Mouse (Mus musculus) heart, embryonic 11.5 days (tissue): ENCODE measurements around the gene Agbl5. TPM values are rescaled to one million over a fixed set of nuclear protein-coding genes. Genes with fewer than 3 reads are reported as not detected.

Experiments used
- ATAC-seq: fragments of 200-750 bp; cut with Nextera tagmentation; replicated peaks from 2 replicates; pipeline ENCODE4 v1.8.0; 2017; ENCODE audit warnings: moderate library complexity; ENCODE audit not compliant: insufficient number of reproducible peaks, low FRiP score, low TSS enrichment
- H3K27ac ChIP-seq: fragments of 300-500 bp; sonication (generic); 2 replicates; pipeline ENCODE4 v1.5.1; 2014; ENCODE audit warnings: mild to moderate bottlenecking, low read depth, low read length
- H3K27me3 ChIP-seq: fragments of 300-500 bp; sonication (generic); 2 replicates; pipeline ENCODE4 v1.6.1; 2014; ENCODE audit warnings: mild to moderate bottlenecking, low read length, mixed read lengths; ENCODE audit not compliant: control insufficient read depth, insufficient read depth
- H3K36me3 ChIP-seq: fragments of 300-500 bp; sonication (generic); 2 replicates; pipeline ENCODE4 v1.6.1; 2014; ENCODE audit warnings: mild to moderate bottlenecking, low read length, moderate library complexity, mixed read lengths; ENCODE audit not compliant: control insufficient read depth, insufficient read depth
- H3K4me1 ChIP-seq: fragments of 300-500 bp; sonication (generic); 2 replicates; pipeline ENCODE4 v1.6.1; 2014; ENCODE audit warnings: low read length; ENCODE audit not compliant: control insufficient read depth, insufficient read depth
- H3K4me2 ChIP-seq: fragments of 300-500 bp; sonication (generic); 2 replicates; pipeline ENCODE4 v1.6.1; 2014; ENCODE audit warnings: mild to moderate bottlenecking, moderate library complexity
- H3K4me3 ChIP-seq: fragments of 300-500 bp; sonication (generic); 2 replicates; pipeline ENCODE4 v1.5.1; 2014; ENCODE audit warnings: low read depth, low read length
- H3K9ac ChIP-seq: fragments of 300-500 bp; sonication (generic); 2 replicates; pipeline ENCODE4 v1.6.1; 2014; ENCODE audit warnings: mild to moderate bottlenecking, low read depth, low read length, moderate library complexity
- H3K9me3 ChIP-seq: fragments of 300-500 bp; sonication (generic); replicated peaks from 2 replicates; pipeline ENCODE4 v1.6.1; 2016; ENCODE audit warnings: low read length; ENCODE audit not compliant: control insufficient read depth
- WGBS: fragments of 180-500 bp; shearing (Covaris S2); extraction: QIAGEN DNeasy Blood & Tissue Kit; methylation state at CpG from one replicate; pipeline ENCODE4 v1.1.7; 2014; ENCODE audit not compliant: insufficient replicate concordance; 5-methylcytosine and 5-hydroxymethylcytosine counted together
- polyA plus RNA-seq: library from polyadenylated mRNA; unstranded; fragments of >200 nt; fragmentation: Nextera tagmentation; extraction: Ambion mirVana; gene quantifications from 2 replicates; pipeline ENCODE4 v1.2.1, GENCODE M21; 2014

The Agbl5 gene
- polyA plus RNA-seq, 1 experiment from 2014 or later: 14.5 TPM

GRCm38 (mm10) chr5:30918691-30919090, 30.2 kb downstream of the Agbl5 start:
- Histone ChIP-seq H3K9me3 (no peaks in the 10 kb centered on the region), H3K27me3 (no peaks in the 10 kb centered on the region), H3K4me3 (no peak overlapping the region), H3K27ac (no peak overlapping the region), H3K4me2 (no peak overlapping the region), H3K36me3 (peaks cover 11% of the 10 kb centered on the region), H3K9ac (no peak overlapping the region), H3K4me1 (peaks cover 36% of the 10 kb centered on the region)
- WGBS: 84% methylated on average over 8 of the region's 8 CpGs
- ATAC-seq: no peak

DNA sequence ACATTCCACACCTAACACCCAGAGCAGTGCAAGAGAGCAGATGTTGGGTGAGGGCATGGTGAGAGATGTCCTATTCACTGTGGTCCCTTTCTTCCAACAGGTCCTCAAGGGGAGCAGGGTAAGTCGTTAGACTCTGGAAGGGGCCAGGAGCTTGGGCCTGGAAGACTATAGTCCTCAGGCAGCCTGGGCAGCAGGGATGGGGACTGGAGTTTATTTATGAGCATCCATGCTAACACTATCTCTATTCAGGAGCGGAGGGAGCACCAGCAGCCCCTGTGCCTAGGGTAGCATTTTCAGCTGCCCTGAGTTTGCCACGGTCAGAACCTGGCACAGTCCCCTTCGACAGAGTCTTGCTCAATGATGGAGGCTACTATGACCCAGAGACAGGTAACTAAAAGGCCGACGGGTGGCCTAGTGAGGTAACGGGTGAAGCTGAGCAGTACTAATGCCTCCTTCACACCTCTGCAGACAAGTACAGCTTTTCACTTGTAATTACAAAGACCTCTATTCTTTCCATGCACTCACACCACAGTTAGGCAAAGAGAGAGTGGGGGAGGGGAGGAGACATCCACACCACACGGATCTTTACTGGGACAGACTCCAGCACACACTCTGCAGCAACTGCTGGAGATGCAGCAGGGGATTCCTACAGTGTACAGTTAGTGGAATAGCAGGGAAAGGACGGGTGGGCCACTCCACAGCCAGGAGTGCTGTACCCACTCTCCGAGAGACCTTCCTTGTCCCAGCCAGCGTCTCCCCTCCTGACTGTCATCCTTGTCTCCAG, 31.5 kb downstream of the Agbl5 start:
- Histone ChIP-seq H3K4me3 (no peak overlapping the region), H3K27ac (no peak overlapping the region), H3K9me3 (no peaks in the 10 kb centered on the region), H3K4me1 (peaks cover 37% of the 10 kb centered on the region), H3K27me3 (no peaks in the 10 kb centered on the region), H3K9ac (no peak overlapping the region), H3K36me3 (peaks cover 11% of the 10 kb centered on the region), H3K4me2 (peak overlapping the region; percentile 73; the same call in 1 of the 2 replicates)
- ATAC-seq: no peak
- WGBS: 74% methylated on average over 11 of the region's 11 CpGs

- Histone ChIP-seq H3K9ac (no peak overlapping the region), H3K27me3 (no peaks in the 10 kb centered on the region), H3K4me1 (peaks cover 33% of the 10 kb centered on the region), H3K4me3 (no peak overlapping the region), H3K9me3 (no peaks in the 10 kb centered on the region), H3K27ac (no peak overlapping the region), H3K4me2 (peak overlapping the region; percentile 73), H3K36me3 (peaks cover 11% of the 10 kb centered on the region)
- ATAC-seq: no peak
- WGBS: 68% methylated on average over 19 of the region's 19 CpGs
Measured at GRCm38 (mm10) chr5:30920621-30921020, 32.1 kb downstream of the Agbl5 start.

DNA sequence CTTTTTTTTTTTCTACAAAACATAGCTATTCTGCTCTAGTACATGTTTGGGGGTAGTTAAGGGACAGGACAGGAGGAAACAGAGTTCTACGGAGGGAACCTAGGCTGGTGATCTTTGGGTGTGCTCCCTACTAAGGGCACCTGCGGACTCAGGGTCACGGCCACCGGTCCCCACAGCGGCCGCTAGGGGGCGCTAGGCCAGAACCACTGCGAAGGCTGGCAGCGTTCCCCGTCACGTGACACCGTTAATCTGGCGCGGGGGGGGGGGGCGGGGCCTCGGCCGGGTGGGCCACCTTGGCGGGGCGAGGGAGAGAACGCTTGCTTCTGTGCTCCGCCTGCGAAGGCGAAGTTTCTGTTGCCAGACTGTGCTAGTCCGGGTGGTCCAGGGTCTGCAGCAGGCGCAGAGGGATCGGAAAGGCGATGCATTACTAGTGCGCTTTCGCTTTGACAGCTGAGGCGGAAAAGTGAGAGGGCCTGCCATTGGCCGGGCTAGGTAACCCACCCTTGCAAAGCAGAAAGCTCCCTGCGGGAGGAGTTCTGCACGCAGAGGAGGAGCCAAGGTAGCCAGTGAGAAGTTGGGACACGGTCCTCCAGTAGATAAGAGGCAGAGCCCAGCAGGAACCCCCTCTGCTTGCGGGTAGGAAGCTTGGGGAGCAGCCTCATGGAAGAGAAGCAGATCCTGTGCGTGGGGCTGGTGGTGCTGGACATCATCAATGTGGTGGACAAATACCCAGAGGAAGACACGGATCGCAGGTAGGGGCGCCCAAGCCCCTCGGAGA, 33.0 kb downstream of the Agbl5 start, which contains the start of gene Khk:
Khk (plus strand) TSS at position 176 of the 778 bp plus-strand sequence.
- ATAC-seq: peak; percentile 80
- H3K4me3 ChIP-seq: peak within 1 kb of the TSS; percentile 54
- WGBS: under 1% methylated on average over 37 of the region's 40 CpGs
- H3K27me3 ChIP-seq: no peaks in the 10 kb centered on the region
- H3K4me1 ChIP-seq: peaks cover 27% of the 10 kb centered on the region
- no peaks in the 10 kb centered on the region for H3K9me3 ChIP-seq
- peaks cover 11% of the 10 kb centered on the region for H3K36me3 ChIP-seq
- H3K9ac ChIP-seq: peak within 1 kb of the TSS; percentile 79
- peak within 1 kb of the TSS; percentile 82 for H3K27ac ChIP-seq
- H3K4me2 ChIP-seq: peak within 1 kb of the TSS; percentile 73

DNA sequence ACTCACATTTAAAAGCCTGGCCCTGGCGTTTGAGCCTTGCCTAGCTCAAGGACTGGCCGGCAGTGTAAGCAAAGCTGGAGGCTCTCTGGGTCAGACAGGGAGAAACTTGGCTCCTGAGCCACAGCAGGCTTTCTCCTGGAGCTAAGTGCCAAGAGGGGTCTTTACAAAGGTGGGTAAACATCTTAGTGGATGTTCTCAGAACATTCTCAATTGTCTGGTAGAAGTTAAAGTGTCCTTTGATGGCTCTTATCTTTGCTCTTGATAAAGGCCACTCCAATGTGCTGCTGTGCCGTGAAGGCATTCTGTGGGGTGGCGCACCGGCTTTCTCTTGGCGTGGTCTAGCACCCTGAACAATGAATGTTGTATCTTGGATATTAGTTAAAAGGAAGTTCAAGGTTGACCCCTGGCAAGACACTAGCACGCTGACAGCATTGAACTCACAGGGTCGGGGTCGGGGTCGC, 34.1 kb downstream of the Agbl5 start:
- H3K4me3 ChIP-seq: peak overlapping the region; percentile 54
- H3K36me3 ChIP-seq: peaks cover 9% of the 10 kb centered on the region; the same call in 1 of the 2 replicates
- no peak for ATAC-seq
- H3K9ac ChIP-seq: peak overlapping the region; percentile 79
- WGBS: 44% methylated on average over 10 of the region's 10 CpGs
- peaks cover 20% of the 10 kb centered on the region for H3K4me1 ChIP-seq
- no peaks in the 10 kb centered on the region for H3K9me3 ChIP-seq
- peak overlapping the region; percentile 73 for H3K4me2 ChIP-seq
- H3K27me3 ChIP-seq: no peaks in the 10 kb centered on the region
- H3K27ac ChIP-seq: peak overlapping the region; percentile 82; the same call in 1 of the 2 replicates

DNA sequence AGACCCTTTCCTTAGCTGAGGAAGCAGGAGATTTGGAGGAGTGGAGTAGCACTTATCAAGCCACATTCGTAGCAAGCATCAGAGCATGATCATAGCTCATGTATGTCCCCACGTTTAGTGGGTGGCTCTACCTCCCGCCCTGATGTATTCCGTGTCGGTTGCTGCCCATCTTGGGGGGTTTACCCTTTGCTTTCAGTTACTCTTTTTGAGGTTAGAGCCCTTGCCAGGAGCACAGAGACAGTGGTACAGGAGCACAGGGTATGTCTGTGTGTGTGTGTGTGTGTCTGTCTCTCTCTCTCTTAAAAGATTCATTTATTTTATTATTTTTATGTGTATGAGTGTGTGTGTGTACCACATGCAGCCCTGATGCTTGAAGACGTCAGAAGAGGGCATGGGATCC, 34.6 kb downstream of the Agbl5 start:
- Histone ChIP-seq H3K4me3 (no peak overlapping the region), H3K9ac (no peak overlapping the region), H3K27me3 (no peaks in the 10 kb centered on the region), H3K36me3 (peaks cover 5% of the 10 kb centered on the region; the same call in 1 of the 2 replicates), H3K9me3 (no peaks in the 10 kb centered on the region), H3K4me1 (peaks cover 20% of the 10 kb centered on the region), H3K27ac (no peak overlapping the region), H3K4me2 (peak overlapping the region; percentile 73)
- no peak for ATAC-seq
- WGBS: 79% methylated on average over 6 of the region's 6 CpGs

DNA sequence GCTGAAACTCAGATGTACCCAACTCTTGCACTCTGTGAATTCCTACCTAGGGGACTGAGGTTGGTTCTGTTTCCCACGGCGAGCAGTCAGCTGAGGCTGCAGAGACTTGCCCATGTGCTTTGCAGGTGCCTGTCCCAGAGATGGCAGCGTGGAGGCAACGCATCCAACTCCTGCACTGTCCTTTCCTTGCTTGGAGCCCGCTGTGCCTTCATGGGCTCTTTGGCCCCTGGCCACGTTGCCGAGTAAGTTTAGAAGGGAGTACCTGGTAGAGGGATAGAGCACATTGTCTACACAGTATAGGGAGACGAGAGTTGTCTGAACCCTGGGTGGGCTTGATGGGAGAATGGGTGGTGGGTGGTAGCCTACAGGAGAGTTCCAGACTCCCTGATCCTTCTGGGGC, 36.1 kb downstream of the Agbl5 start:
- 76% methylated on average over 8 of the region's 8 CpGs for whole genome bisulfite sequencing
- Histone ChIP-seq H3K4me3 (no peak overlapping the region), H3K4me1 (peaks cover 20% of the 10 kb centered on the region), H3K9me3 (no peaks in the 10 kb centered on the region), H3K27me3 (no peaks in the 10 kb centered on the region), H3K4me2 (no peak overlapping the region), H3K27ac (no peak overlapping the region), H3K36me3 (no peaks in the 10 kb centered on the region), H3K9ac (no peak overlapping the region)
- ATAC-seq: no peak

- Histone ChIP-seq H3K9me3 (no peaks in the 10 kb centered on the region), H3K27me3 (no peaks in the 10 kb centered on the region), H3K9ac (no peak overlapping the region), H3K4me3 (no peak overlapping the region), H3K4me1 (peaks cover 20% of the 10 kb centered on the region), H3K36me3 (no peaks in the 10 kb centered on the region), H3K4me2 (no peak overlapping the region), H3K27ac (no peak overlapping the region)
- WGBS: 86% methylated on average over 5 of the region's 5 CpGs
- ATAC-seq: no peak
Measured at GRCm38 (mm10) chr5:30925217-30925616, 36.7 kb downstream of the Agbl5 start.
